Mouse (Mus musculus) neural tube, embryonic 11.5 days (tissue): ENCODE data around the gene Vmn1r117. TPM values are rescaled to one million over a fixed set of nuclear protein-coding genes. Genes with fewer than 3 reads are reported as not detected.
"Not testable (repeated sequence)": the region's sequence is repeated elsewhere in the genome, so short reads cannot be mapped to it uniquely, and the experiment has no call there.

Experiments used
- ATAC-seq: fragments of 200-750 bp; cut with Nextera tagmentation; 2 replicates; pipeline ENCODE4 v1.8.0; 2017; ENCODE audit warnings: moderate number of reproducible peaks, mild to moderate bottlenecking, moderate TSS enrichment, moderate library complexity; ENCODE audit not compliant: insufficient read depth, low FRiP score, low TSS enrichment
- DNase-seq: peaks from one replicate; pipeline ENCODE4 v3.0.0-alpha.2; 2015; ENCODE audit warnings: low spot score
- H3K27ac ChIP-seq: fragments of 300-500 bp; sonication (generic); 2 replicates; pipeline ENCODE4 v1.5.1; 2014; ENCODE audit warnings: low read depth, mild to moderate bottlenecking, low read length
- H3K27me3 ChIP-seq: fragments of 300-500 bp; sonication (generic); 2 replicates; pipeline ENCODE4 v1.6.1; 2014; ENCODE audit warnings: mild to moderate bottlenecking, low read length, mixed read lengths; ENCODE audit not compliant: control insufficient read depth, insufficient read depth
- H3K36me3 ChIP-seq: fragments of 300-500 bp; sonication (generic); 2 replicates; pipeline ENCODE4 v1.6.1; 2014; ENCODE audit warnings: mild to moderate bottlenecking, low read length, moderate library complexity, mixed read lengths; ENCODE audit not compliant: control insufficient read depth, insufficient read depth
- H3K4me1 ChIP-seq: fragments of 300-500 bp; sonication (generic); 2 replicates; pipeline ENCODE4 v1.6.1; 2014; ENCODE audit warnings: low read length, mixed read lengths; ENCODE audit not compliant: control insufficient read depth, insufficient read depth
- H3K4me2 ChIP-seq: fragments of 300-500 bp; sonication (generic); 2 replicates; pipeline ENCODE4 v1.6.1; 2014; ENCODE audit warnings: low read depth, mild to moderate bottlenecking, moderate library complexity
- H3K4me3 ChIP-seq: fragments of 300-500 bp; sonication (generic); 2 replicates; pipeline ENCODE4 v1.5.1; 2014; ENCODE audit warnings: low read depth, low read length
- H3K9ac ChIP-seq: fragments of 300-500 bp; sonication (generic); 2 replicates; pipeline ENCODE4 v1.6.1; 2014; ENCODE audit warnings: mild to moderate bottlenecking, low read length
- H3K9me3 ChIP-seq: fragments of 300-500 bp; sonication (generic); 2 replicates; pipeline ENCODE4 v1.6.1; 2016; ENCODE audit warnings: low read length; ENCODE audit not compliant: control insufficient read depth
- WGBS: fragments of 180-500 bp; shearing (Covaris S2); extraction: QIAGEN DNeasy Blood & Tissue Kit; methylation state at CpG from one replicate; pipeline ENCODE4 v1.1.7; 2014; 5-methylcytosine and 5-hydroxymethylcytosine counted together
- polyA plus RNA-seq: library from polyadenylated mRNA; unstranded; fragments of >200 nt; fragmentation: Nextera tagmentation; extraction: Ambion mirVana; gene quantifications from 2 replicates; pipeline ENCODE4 v1.2.1, GENCODE M21; 2014

Gene Vmn1r117
- not detected in 2 replicates for polyA plus RNA-seq

DNA sequence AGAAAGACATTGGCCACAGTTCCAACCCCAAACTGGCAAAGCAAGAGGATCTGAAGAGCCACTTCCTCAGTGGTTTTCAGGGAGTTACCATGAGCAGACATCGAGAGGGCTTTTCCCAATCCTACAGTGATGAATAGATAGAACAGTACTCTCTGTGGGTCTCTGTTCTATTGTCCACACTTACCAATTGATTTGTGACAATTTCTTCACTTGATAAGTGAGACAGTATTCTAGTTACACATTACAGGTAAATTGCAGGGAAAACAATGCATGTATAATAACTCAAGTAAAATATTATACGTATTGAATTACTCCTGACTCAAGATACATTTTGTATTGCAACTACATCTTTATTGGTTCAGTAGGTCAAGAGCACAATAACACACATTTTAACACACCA lies at the start of gene Vmn1r117:
Gene Vmn1r117 (minus strand): TSS at position 101 of the 400 bp plus-strand sequence.
- not testable (repeated sequence) for H3K27ac ChIP-seq, H3K4me3 ChIP-seq, H3K4me2 ChIP-seq, H3K36me3 ChIP-seq, DNase-seq, H3K4me1 ChIP-seq, ATAC-seq, H3K9ac ChIP-seq, H3K9me3 ChIP-seq, H3K27me3 ChIP-seq
- no CpG with 5 or more reads among the region's 2 CpGs for WGBS

- not testable (repeated sequence) for H3K4me3 ChIP-seq, H3K4me1 ChIP-seq, H3K4me2 ChIP-seq, H3K9me3 ChIP-seq, ATAC-seq, H3K36me3 ChIP-seq, H3K27ac ChIP-seq, H3K27me3 ChIP-seq, DNase-seq, H3K9ac ChIP-seq
- WGBS, result no CpG with 5 or more reads among the region's 2 CpGs
These were observed 28.3 kb upstream of the Vmn1r117 start, which contains the start of gene Vmn1r118 for GRCm38 (mm10) chr7:20912247-20912646. Vmn1r118 (minus strand) TSS chr7:20912347.

DNA sequence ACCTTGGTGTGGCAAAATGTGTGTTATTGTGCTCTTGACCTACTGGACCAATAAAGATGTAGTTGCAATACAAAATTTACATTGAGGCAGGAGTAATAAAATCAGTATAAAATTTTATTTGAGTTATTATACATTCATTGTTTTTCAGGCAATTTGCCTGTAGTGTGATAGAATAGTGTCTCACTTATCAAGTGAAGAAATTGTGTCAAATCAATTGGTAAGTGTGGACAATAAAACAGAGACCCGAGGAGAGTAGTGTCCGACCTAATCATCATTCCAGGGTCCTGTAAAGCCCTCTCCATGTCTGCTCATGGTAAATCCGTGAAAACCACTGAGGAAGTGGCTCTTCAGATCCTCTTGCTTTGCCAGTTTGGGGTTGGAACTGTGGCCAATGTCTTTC lies 12.0 kb downstream of the Vmn1r117 start, which contains the start of gene Vmn1r116:
Gene Vmn1r116 (plus strand): TSS at position 301 of the 400 bp plus-strand sequence.
- not testable (repeated sequence) for H3K36me3 ChIP-seq, H3K4me1 ChIP-seq, H3K4me2 ChIP-seq, H3K27ac ChIP-seq, ATAC-seq, DNase-seq, H3K9ac ChIP-seq, H3K27me3 ChIP-seq, H3K4me3 ChIP-seq, H3K9me3 ChIP-seq
- WGBS, result 57% methylated on average over 2 of the region's 3 CpGs

DNA sequence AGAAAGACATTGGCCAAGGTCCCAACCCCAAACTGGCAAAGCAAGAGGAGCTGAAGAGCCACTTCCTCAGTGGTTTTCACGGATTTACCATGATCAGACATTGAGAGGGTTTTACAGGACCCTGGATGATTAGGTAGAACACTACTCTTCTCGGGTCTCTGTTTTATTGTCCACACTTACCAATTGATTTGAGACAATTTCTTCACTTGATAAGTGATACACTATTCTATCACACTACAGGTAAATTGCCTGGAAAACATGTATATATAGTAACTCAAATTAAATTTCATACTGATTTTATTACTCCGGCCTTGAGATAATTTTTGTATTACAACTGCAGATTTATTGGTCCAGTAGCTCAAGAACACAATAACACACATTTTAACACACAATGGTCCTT lies 39.0 kb downstream of the Vmn1r117 start, which contains the start of gene Vmn1r115:
Gene Vmn1r115 (minus strand): TSS at position 101 of the 400 bp plus-strand sequence.
- not testable (repeated sequence) for H3K27ac ChIP-seq, H3K4me3 ChIP-seq, H3K4me1 ChIP-seq, H3K36me3 ChIP-seq, H3K9ac ChIP-seq, H3K27me3 ChIP-seq, ATAC-seq, H3K9me3 ChIP-seq, H3K4me2 ChIP-seq, DNase-seq
- WGBS, result 100% methylated on average over 1 of the region's 3 CpGs

Other genes starting within 250 kb of the Vmn1r117 start
- gene Vmn1r107, start 215.2 kb downstream of the Vmn1r117 start, polyA plus RNA-seq, result not detected in 2 replicates
- not detected in 2 replicates for gene Vmn1r111, start 180.9 kb downstream of the Vmn1r117 start, polyA plus RNA-seq
- gene Gm10668, start 153.5 kb downstream of the Vmn1r117 start, polyA plus RNA-seq, result not detected in 2 replicates
- gene Vmn1r112, start 112.9 kb downstream of the Vmn1r117 start, polyA plus RNA-seq, result not detected in 2 replicates
- gene Vmn1r113, start 96.8 kb downstream of the Vmn1r117 start, polyA plus RNA-seq, result not detected in 2 replicates
- not detected in 2 replicates for gene Vmn1r114, start 71.9 kb downstream of the Vmn1r117 start, polyA plus RNA-seq
- not detected in 2 replicates for gene Vmn1r115, start 39.1 kb downstream of the Vmn1r117 start, polyA plus RNA-seq
- not detected in 2 replicates for gene Vmn1r116, start 11.9 kb downstream of the Vmn1r117 start, polyA plus RNA-seq
- gene Vmn1r118, start 28.2 kb upstream of the Vmn1r117 start, polyA plus RNA-seq, result not detected in 2 replicates
- not detected in 2 replicates for gene Vmn1r119, start 128.3 kb upstream of the Vmn1r117 start, polyA plus RNA-seq
- gene Vmn1r120, start 169.7 kb upstream of the Vmn1r117 start, polyA plus RNA-seq, result not detected in 2 replicates
- gene Vmn1r121, start 214.4 kb upstream of the Vmn1r117 start, polyA plus RNA-seq, result not detected in 2 replicates